Mouse (Mus musculus): ENCODE measurements around the gene Ikzf3. TPM values are rescaled to one million over a fixed set of nuclear protein-coding genes. Genes with fewer than 3 reads are reported as not detected.
A peak's percentile ranks its signal among the peaks of the same experiment; 100 is the strongest.

Gene Ikzf3
- polyA plus RNA-seq, 1 experiment from 2014 or later: 0.04 TPM

DNA sequence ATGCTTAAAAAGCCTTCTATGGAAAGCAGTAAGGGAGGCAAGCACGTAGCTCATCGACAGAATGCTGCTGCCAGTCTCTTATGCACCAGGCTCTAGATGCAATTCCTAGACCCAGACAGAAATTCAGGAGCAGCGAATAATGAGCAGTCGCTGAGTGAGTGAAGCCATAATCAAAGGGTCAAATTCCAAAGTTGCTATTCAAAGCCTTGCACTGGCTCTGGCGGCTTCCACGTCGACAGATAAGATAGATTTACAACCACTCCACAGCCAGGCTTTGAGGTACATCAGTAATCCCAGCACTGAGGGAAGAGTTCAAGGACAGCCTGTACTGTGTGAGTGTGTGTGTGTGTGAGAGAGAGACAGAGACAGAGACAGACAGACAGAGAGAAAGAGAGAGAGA is 15.1 kb upstream of the Ikzf3 start:
- H3K9ac ChIP-seq: no peak overlapping the region
- H3K4me3 ChIP-seq (replicated peaks): no peak overlapping the region
- no peak for ATAC-seq (ENCODE audit: low FRiP score)
- no peak overlapping the region for H3K4me2 ChIP-seq
- H3K27me3 ChIP-seq: peaks cover 4% of the 10 kb centered on the region
- 17% methylated on average over 7 of the region's 7 CpGs for WGBS
- no peaks in the 10 kb centered on the region for H3K36me3 ChIP-seq (replicated peaks)
- no peaks in the 10 kb centered on the region for H3K9me3 ChIP-seq
- no peak overlapping the region for H3K27ac ChIP-seq
- no peaks in the 10 kb centered on the region; the same call in 1 of the 2 replicates for H3K4me1 ChIP-seq

DNA sequence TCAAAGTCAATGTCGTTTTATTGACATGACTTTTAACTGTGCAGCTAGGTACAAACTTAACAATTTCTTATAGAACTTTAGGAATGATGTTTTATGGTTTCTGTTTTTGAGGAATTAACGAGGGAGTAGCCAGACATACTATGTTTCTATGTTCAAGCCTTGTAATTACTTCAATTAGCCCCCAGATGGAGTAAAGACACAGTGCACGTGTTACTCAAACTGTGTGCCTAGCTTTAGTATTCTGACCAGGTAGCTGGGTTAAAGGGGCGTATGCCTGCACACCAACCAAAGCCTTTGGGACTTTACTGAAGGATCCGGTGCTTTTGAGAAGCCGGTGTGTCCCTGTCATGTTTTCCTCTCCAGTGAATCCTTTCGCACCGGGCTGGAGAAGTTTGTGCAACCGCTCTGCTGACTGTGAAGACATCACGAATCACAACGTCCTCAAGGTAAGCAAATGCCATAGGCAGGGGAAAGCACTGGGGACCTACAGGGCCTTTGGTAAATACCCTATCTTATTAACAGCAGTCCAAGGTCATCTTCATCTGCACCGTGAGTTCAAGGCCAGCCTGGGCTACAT is 9.4 kb upstream of the Ikzf3 start:
- H3K27ac ChIP-seq: no peak overlapping the region
- H3K9ac ChIP-seq: no peak overlapping the region
- H3K4me1 ChIP-seq: peaks cover 8% of the 10 kb centered on the region
- WGBS: 67% methylated on average over 12 of the region's 12 CpGs
- peaks cover 11% of the 10 kb centered on the region for H3K27me3 ChIP-seq
- H3K36me3 ChIP-seq (replicated peaks): no peaks in the 10 kb centered on the region
- H3K4me2 ChIP-seq: no peak overlapping the region
- H3K9me3 ChIP-seq: 0 out of 2 replicates have a peak, but pooled peaks cover 2% of the 10 kb centered on the region
- ATAC-seq (ENCODE audit: low FRiP score): no peak
- H3K4me3 ChIP-seq (replicated peaks): no peak overlapping the region

- 0 out of 2 replicates have a peak, but pooled peaks cover 2% of the 10 kb centered on the region for H3K9me3 ChIP-seq
- ATAC-seq (ENCODE audit: low FRiP score): no peak
- no peak overlapping the region for H3K4me2 ChIP-seq
- WGBS: 86% methylated on average over 4 of the region's 4 CpGs
- H3K4me3 ChIP-seq (replicated peaks): no peak overlapping the region
- H3K36me3 ChIP-seq (replicated peaks): no peaks in the 10 kb centered on the region
- peaks cover 24% of the 10 kb centered on the region for H3K27me3 ChIP-seq
- peaks cover 8% of the 10 kb centered on the region for H3K4me1 ChIP-seq
- no peak overlapping the region for H3K27ac ChIP-seq
- no peak overlapping the region for H3K9ac ChIP-seq
These were observed 8.1 kb upstream of the Ikzf3 start for GRCm38 (mm10) chr11:98553966-98554365.

DNA sequence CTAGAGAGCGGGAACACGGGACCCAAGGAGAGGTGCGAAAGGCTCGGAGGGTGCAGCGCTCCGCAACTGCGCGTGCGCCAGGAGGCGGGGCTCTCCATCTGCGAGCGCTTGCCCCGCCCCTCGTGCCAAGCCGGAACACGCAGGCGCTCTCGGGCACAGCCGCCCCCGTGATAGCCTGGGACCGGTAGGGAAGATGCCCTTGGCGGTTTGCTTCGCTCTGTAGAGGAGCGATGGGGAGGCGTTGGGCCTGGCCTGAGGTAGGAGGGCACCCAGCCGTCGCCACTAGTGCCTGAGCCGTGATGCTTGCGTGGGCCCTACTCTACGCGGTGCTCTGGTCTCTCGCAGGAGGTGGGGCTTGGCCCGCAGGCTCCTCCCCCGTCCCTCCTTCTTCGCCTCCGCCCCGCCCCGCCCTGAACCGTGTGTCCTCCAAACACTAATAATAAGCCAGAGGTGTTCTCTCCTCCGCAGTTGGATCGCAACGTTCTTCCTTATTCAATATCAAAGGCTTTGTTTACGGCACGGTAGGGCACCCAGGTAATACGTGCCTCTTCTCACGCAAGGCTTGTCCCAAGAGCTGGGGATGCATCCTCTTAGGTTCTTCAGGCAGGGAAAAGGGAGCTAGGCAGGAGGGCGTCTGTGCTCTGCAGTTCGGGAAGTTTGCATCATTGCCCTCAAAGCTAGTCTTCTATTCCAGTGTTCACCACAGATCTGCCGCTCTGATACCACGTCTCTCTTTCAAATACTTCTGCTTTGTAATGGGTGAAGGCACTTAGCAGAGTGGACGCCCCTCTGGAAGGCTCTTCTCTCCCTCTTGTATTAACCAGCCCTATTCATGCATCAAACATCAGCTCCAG is 5.4 kb upstream of the Ikzf3 start, which contains the start of gene Zpbp2:
Gene Zpbp2, plus strand, starts transcription at position 123 of the 854 bp plus-strand sequence.
- Histone ChIP-seq H3K9ac (peak within 1 kb of the TSS; percentile 63), H3K4me2 (peak within 1 kb of the TSS; percentile 66), H3K4me3 (replicated peaks) (peak within 1 kb of the TSS; percentile 72), H3K27ac (peak within 1 kb of the TSS; percentile 74), H3K4me1 (peaks cover 8% of the 10 kb centered on the region), H3K27me3 (peaks cover 46% of the 10 kb centered on the region), H3K9me3 (0 out of 2 replicates have a peak, but pooled peaks cover 2% of the 10 kb centered on the region), H3K36me3 (replicated peaks) (no peaks in the 10 kb centered on the region)
- 1% methylated on average over 49 of the region's 51 CpGs for WGBS
- peak; percentile 97 for ATAC-seq (ENCODE audit: low FRiP score)

GRCm38 (mm10) chr11:98550311-98550974 is 4.6 kb upstream of the Ikzf3 start:
- H3K36me3 ChIP-seq (replicated peaks): no peaks in the 10 kb centered on the region
- no peak for ATAC-seq (ENCODE audit: low FRiP score)
- 21% methylated on average over 20 of the region's 20 CpGs for WGBS
- no peak overlapping the region for H3K27ac ChIP-seq
- peaks cover 54% of the 10 kb centered on the region for H3K27me3 ChIP-seq
- peak overlapping the region; percentile 66 for H3K4me2 ChIP-seq
- no peak overlapping the region for H3K9ac ChIP-seq
- H3K4me3 ChIP-seq (replicated peaks): peak overlapping the region; percentile 72
- H3K9me3 ChIP-seq: 0 out of 2 replicates have a peak, but pooled peaks cover 2% of the 10 kb centered on the region
- peaks cover 13% of the 10 kb centered on the region for H3K4me1 ChIP-seq

- no peak overlapping the region for H3K4me3 ChIP-seq (replicated peaks)
- no peak overlapping the region for H3K27ac ChIP-seq
- peaks cover 16% of the 10 kb centered on the region for H3K4me1 ChIP-seq
- H3K27me3 ChIP-seq: peaks cover 57% of the 10 kb centered on the region
- H3K4me2 ChIP-seq: no peak overlapping the region
- no peak for ATAC-seq (ENCODE audit: low FRiP score)
- no peaks in the 10 kb centered on the region for H3K36me3 ChIP-seq (replicated peaks)
- 0 out of 2 replicates have a peak, but pooled peaks cover 2% of the 10 kb centered on the region for H3K9me3 ChIP-seq
- WGBS: 69% methylated on average over 4 of the region's 4 CpGs
- H3K9ac ChIP-seq: no peak overlapping the region
These were observed 3.5 kb upstream of the Ikzf3 start for GRCm38 (mm10) chr11:98549363-98549762.

- Histone ChIP-seq H3K4me1 (peaks cover 16% of the 10 kb centered on the region), H3K9ac (no peak overlapping the region), H3K4me3 (replicated peaks) (no peak overlapping the region), H3K9me3 (no peaks in the 10 kb centered on the region), H3K27ac (no peak overlapping the region), H3K4me2 (no peak overlapping the region), H3K36me3 (replicated peaks) (no peaks in the 10 kb centered on the region), H3K27me3 (peaks cover 68% of the 10 kb centered on the region)
- WGBS: 66% methylated on average over 3 of the region's 3 CpGs
- no peak for ATAC-seq (ENCODE audit: low FRiP score)
These were observed 1.5 kb upstream of the Ikzf3 start for GRCm38 (mm10) chr11:98547308-98547693.

- Histone ChIP-seq H3K36me3 (replicated peaks) (no peaks in the 10 kb centered on the region), H3K4me1 (peaks cover 16% of the 10 kb centered on the region), H3K4me3 (replicated peaks) (no peak overlapping the region), H3K27me3 (peaks cover 74% of the 10 kb centered on the region), H3K4me2 (no peak overlapping the region), H3K27ac (no peak overlapping the region), H3K9ac (no peak overlapping the region), H3K9me3 (no peaks in the 10 kb centered on the region)
- ATAC-seq (ENCODE audit: low FRiP score): no peak
- WGBS: 48% methylated on average over 12 of the region's 12 CpGs
These were observed 887 bp upstream of the Ikzf3 start for GRCm38 (mm10) chr11:98546529-98547307.

- WGBS: 2% methylated on average over 16 of the region's 16 CpGs
- peak overlapping the region; percentile 56 for H3K9ac ChIP-seq
- no peak for ATAC-seq (ENCODE audit: low FRiP score)
- H3K36me3 ChIP-seq (replicated peaks): no peaks in the 10 kb centered on the region
- peaks cover 74% of the 10 kb centered on the region for H3K27me3 ChIP-seq
- peak overlapping the region; percentile 76 for H3K4me2 ChIP-seq
- peaks cover 8% of the 10 kb centered on the region for H3K4me1 ChIP-seq
- 0 out of 2 replicates have a peak, but pooled peaks cover under 1% of the 10 kb centered on the region for H3K9me3 ChIP-seq
- H3K27ac ChIP-seq: no peak overlapping the region
- peak overlapping the region; percentile 43 for H3K4me3 ChIP-seq (replicated peaks)
These were observed 747 bp downstream of the Ikzf3 start for GRCm38 (mm10) chr11:98544890-98545677.

- Histone ChIP-seq H3K36me3 (replicated peaks) (no peaks in the 10 kb centered on the region), H3K4me2 (no peak overlapping the region), H3K4me3 (replicated peaks) (no peak overlapping the region), H3K27ac (no peak overlapping the region), H3K4me1 (peaks cover 8% of the 10 kb centered on the region), H3K9ac (no peak overlapping the region), H3K9me3 (0 out of 2 replicates have a peak, but pooled peaks cover 3% of the 10 kb centered on the region), H3K27me3 (peaks cover 57% of the 10 kb centered on the region)
- 83% methylated on average over 1 of the region's 1 CpGs for WGBS
- no peak for ATAC-seq (ENCODE audit: low FRiP score)
These were observed 2.4 kb downstream of the Ikzf3 start for GRCm38 (mm10) chr11:98543414-98543813.

GRCm38 (mm10) chr11:98542553-98542952 is 3.3 kb downstream of the Ikzf3 start:
- Histone ChIP-seq H3K9ac (no peak overlapping the region), H3K27ac (no peak overlapping the region), H3K36me3 (replicated peaks) (no peaks in the 10 kb centered on the region), H3K4me1 (peaks cover 8% of the 10 kb centered on the region), H3K9me3 (0 out of 2 replicates have a peak, but pooled peaks cover 3% of the 10 kb centered on the region), H3K27me3 (peaks cover 48% of the 10 kb centered on the region), H3K4me2 (no peak overlapping the region), H3K4me3 (replicated peaks) (no peak overlapping the region)
- WGBS: 76% methylated on average over 8 of the region's 8 CpGs
- ATAC-seq (ENCODE audit: low FRiP score): no peak

Data from forebrain, embryonic 12.5 days (tissue).